Mouse (Mus musculus) embryonic facial prominence, embryonic 15.5 days (tissue): ENCODE measurements around the gene Arsb. TPM values are rescaled to one million over a fixed set of nuclear protein-coding genes. Genes with fewer than 3 reads are reported as not detected.

Source experiments
- ATAC-seq: fragments of 200-750 bp; cut with Nextera tagmentation; 2 replicates; pipeline ENCODE4 v1.8.0; 2017; ENCODE audit warnings: low read depth, moderate TSS enrichment; ENCODE audit not compliant: insufficient number of reproducible peaks, low FRiP score, low TSS enrichment
- H3K27ac ChIP-seq: fragments of 300-500 bp; sonication (generic); replicated peaks from 2 replicates; pipeline ENCODE4 v1.5.1; 2015; ENCODE audit warnings: mild to moderate bottlenecking, inconsistent platforms
- H3K27me3 ChIP-seq: fragments of 300-500 bp; sonication (generic); 2 replicates; pipeline ENCODE4 v1.6.1; 2015; ENCODE audit warnings: inconsistent platforms
- H3K36me3 ChIP-seq: fragments of 300-500 bp; sonication (generic); 2 replicates; pipeline ENCODE4 v1.6.1; 2015; ENCODE audit warnings: mild to moderate bottlenecking, inconsistent platforms
- H3K4me1 ChIP-seq: fragments of 300-500 bp; sonication (generic); 2 replicates; pipeline ENCODE4 v1.6.1; 2015; ENCODE audit warnings: inconsistent platforms
- H3K4me2 ChIP-seq: fragments of 300-500 bp; sonication (generic); replicated peaks from 2 replicates; pipeline ENCODE4 v1.6.1; 2015; ENCODE audit warnings: mild to moderate bottlenecking, inconsistent platforms
- H3K4me3 ChIP-seq: fragments of 300-500 bp; sonication (generic); replicated peaks from 2 replicates; pipeline ENCODE4 v1.5.1; 2015; ENCODE audit warnings: mild to moderate bottlenecking, inconsistent platforms
- H3K9ac ChIP-seq: fragments of 300-500 bp; sonication (generic); 2 replicates; pipeline ENCODE4 v1.6.1; 2015; ENCODE audit warnings: inconsistent platforms
- H3K9me3 ChIP-seq: fragments of 300-500 bp; sonication (generic); replicated peaks from 2 replicates; pipeline ENCODE4 v1.6.1; 2016; ENCODE audit warnings: inconsistent platforms
- whole genome bisulfite sequencing: fragments of 180-500 bp; shearing (Covaris S2); methylation state at CpG from one replicate; pipeline ENCODE4 v1.1.7; 2015; 5-methylcytosine and 5-hydroxymethylcytosine counted together
- microRNA-seq: library from miRNA; unstranded; fragments of <30 nt; microRNA quantifications from one replicate; pipeline ENCODE4, GENCODE M21; 2016; ENCODE audit warnings: borderline number of aligned reads
- polyA plus RNA-seq: library from polyadenylated mRNA; unstranded; fragments of >200 nt; fragmentation: Nextera tagmentation; extraction: Ambion mirVana; gene quantifications from 2 replicates; pipeline ENCODE4 v1.2.1, GENCODE M21; 2015

The Arsb gene
- polyA plus RNA-seq, 1 experiment from 2014 or later: 21.5 TPM

- Histone ChIP-seq H3K36me3 (no peaks in the 10 kb centered on the region), H3K4me2 (no peak overlapping the region), H3K9ac (no peak overlapping the region), H3K4me3 (no peak overlapping the region), H3K27me3 (no peaks in the 10 kb centered on the region), H3K9me3 (no peaks in the 10 kb centered on the region), H3K27ac (no peak overlapping the region), H3K4me1 (no peaks in the 10 kb centered on the region)
- 87% methylated on average over 3 of the region's 3 CpGs for WGBS
- no peak for ATAC-seq
These were observed 219.4 kb downstream of the Arsb start for GRCm38 (mm10) chr13:93990841-93991240.

DNA sequence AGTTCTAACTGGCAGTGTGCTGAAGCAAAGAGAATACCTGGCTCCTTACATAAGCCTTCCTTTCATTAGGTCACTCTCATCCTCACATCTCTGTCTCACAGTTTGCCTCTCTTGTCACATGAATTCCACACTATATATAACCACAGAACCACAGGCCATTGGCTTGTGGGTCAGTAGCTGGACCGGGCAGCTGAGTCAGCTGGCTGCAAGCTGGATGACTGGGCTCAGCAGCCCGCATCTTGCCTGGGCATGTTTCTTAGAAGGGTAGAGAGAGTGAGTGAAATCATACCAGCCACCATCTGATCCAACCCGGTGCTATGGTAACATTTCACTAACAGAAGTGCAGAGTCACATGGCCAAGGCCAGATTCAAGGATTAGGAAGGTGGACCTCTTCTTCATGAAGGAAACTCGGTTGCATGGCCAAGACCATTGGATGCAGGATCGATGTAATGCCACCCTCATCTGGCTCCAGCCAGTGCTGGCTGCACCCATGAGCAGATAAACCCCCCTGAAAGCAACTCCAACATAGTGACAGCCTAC lies 221.0 kb downstream of the Arsb start:
- H3K9ac ChIP-seq: no peak overlapping the region
- no peaks in the 10 kb centered on the region for H3K4me1 ChIP-seq
- WGBS: 90% methylated on average over 5 of the region's 5 CpGs
- H3K27ac ChIP-seq: no peak overlapping the region
- H3K4me2 ChIP-seq: no peak overlapping the region
- H3K4me3 ChIP-seq: no peak overlapping the region
- no peaks in the 10 kb centered on the region for H3K36me3 ChIP-seq
- no peaks in the 10 kb centered on the region for H3K9me3 ChIP-seq
- H3K27me3 ChIP-seq: no peaks in the 10 kb centered on the region
- no peak for ATAC-seq

Small RNA genes lying within 50 kb of the gene (microRNA-seq; reads per million reads assigned to microRNA genes)
- gene Gm25534: not detected
- gene Mir5624: not detected

Other genes starting within 250 kb of the Arsb start
- gene Bhmt, start 133.7 kb upstream of the Arsb start, polyA plus RNA-seq: not detected in 2 replicates
- not detected in 2 replicates for gene Bhmt2, start 97.3 kb upstream of the Arsb start, polyA plus RNA-seq
- gene Dmgdh, start 97.2 kb upstream of the Arsb start, polyA plus RNA-seq: not detected in 2 replicates